13 mouse cellular contexts compared by ENCODE assay signal in genomic region chr9:79605722-79606121, GRCm38 (mm10).
DNase-seq lines count a peak whose midpoint lies in the region; ATAC-seq and TF ChIP-seq lines count a peak whose summit lies in the region.
"Had no signal": no experiment of that assay in that cellular context is flagged by ENCODE, and none has a peak within 500 bp of the region (broad histone marks: within the 10 kb centered on the region; RNA-seq: fewer than 3 reads in every experiment).

No protein-coding gene starts in this region.

- no peak overlapping the region for H3K4me3 ChIP-seq in lung, postnatal 0 days (ENCODE audit: low read depth, low read length)
- no peak overlapping the region for H3K4me3 ChIP-seq in forebrain, embryonic 10.5 days
- H3K4me3 ChIP-seq in hindbrain, embryonic 16.5 days (ENCODE audit: low read length) = no peak overlapping the region
- H3K4me3 ChIP-seq in neural tube, embryonic 15.5 days (replicated peaks) = no peak overlapping the region
- H3K4me3 ChIP-seq in intestine, embryonic 15.5 days (replicated peaks) = no peak overlapping the region
- H3K4me3 ChIP-seq: embryonic facial prominence, embryonic 12.5 days; heart, embryonic 10.5 days; limb, embryonic 12.5 days had no signal

- 19% methylated on average over 5 of the region's 5 CpGs for WGBS in lung, postnatal 0 days
- WGBS in forebrain, embryonic 10.5 days = 21% methylated on average over 5 of the region's 5 CpGs
- 26% methylated on average over 5 of the region's 5 CpGs for WGBS in hindbrain, embryonic 16.5 days
- 20% methylated on average over 5 of the region's 5 CpGs for WGBS in neural tube, embryonic 15.5 days
- 60% methylated on average over 5 of the region's 5 CpGs for WGBS in intestine, embryonic 15.5 days

- H3K27me3 ChIP-seq in lung, postnatal 0 days (replicated peaks; ENCODE audit: insufficient read depth, low read length) = no peaks in the 10 kb centered on the region
- H3K27me3 ChIP-seq in forebrain, embryonic 10.5 days (ENCODE audit: poor library complexity, severe bottlenecking) = peaks cover 81% of the 10 kb centered on the region
- H3K27me3 ChIP-seq in hindbrain, embryonic 16.5 days (replicated peaks; ENCODE audit: control insufficient read depth, insufficient read depth, low read length) = no peaks in the 10 kb centered on the region
- no peaks in the 10 kb centered on the region for H3K27me3 ChIP-seq in neural tube, embryonic 15.5 days (replicated peaks)
- no peaks in the 10 kb centered on the region for H3K27me3 ChIP-seq in intestine, embryonic 15.5 days (replicated peaks)
- H3K27me3 ChIP-seq: embryonic facial prominence, embryonic 12.5 days; limb, embryonic 12.5 days had no signal

- H3K4me2 ChIP-seq in lung, postnatal 0 days (replicated peaks; ENCODE audit: low read depth, low read length) = no peak overlapping the region
- no peak overlapping the region for H3K4me2 ChIP-seq in hindbrain, embryonic 16.5 days (ENCODE audit: low read length)
- H3K4me2 ChIP-seq in neural tube, embryonic 15.5 days = no peak overlapping the region
- H3K4me2 ChIP-seq in intestine, embryonic 15.5 days (replicated peaks) = no peak overlapping the region
- H3K4me2 ChIP-seq: embryonic facial prominence, embryonic 12.5 days; limb, embryonic 12.5 days had no signal

- H3K36me3 ChIP-seq in lung, postnatal 0 days (ENCODE audit: insufficient read depth, low read length) = no peaks in the 10 kb centered on the region
- no peaks in the 10 kb centered on the region for H3K36me3 ChIP-seq in forebrain, embryonic 10.5 days (replicated peaks)
- no peaks in the 10 kb centered on the region for H3K36me3 ChIP-seq in hindbrain, embryonic 16.5 days (ENCODE audit: control insufficient read depth, insufficient read depth, low read length)
- H3K36me3 ChIP-seq in neural tube, embryonic 15.5 days = no peaks in the 10 kb centered on the region
- H3K36me3 ChIP-seq in intestine, embryonic 15.5 days = no peaks in the 10 kb centered on the region
- H3K36me3 ChIP-seq: embryonic facial prominence, embryonic 12.5 days; heart, embryonic 10.5 days had no signal

- no peak for TF ChIP-seq EP300 in lung, postnatal 0 days (IDR thresholded peaks at IDR 0.05)

- TF ChIP-seq CTCF in lung, postnatal 0 days (IDR thresholded peaks at IDR 0.05) = no peak

- DNase-seq in lung, postnatal 0 days (ENCODE audit: low spot score) = peak; percentile 84
- DNase-seq in lung, postnatal 10 days = no peak
- DNase-seq in forebrain, embryonic 10.5 days (ENCODE audit: extremely low spot score, low spot score) = peak; percentile 29
- DNase-seq in ovary, postnatal 36 days (ENCODE audit: low spot score) = no peak
- no peak for DNase-seq in heart, adult 9 months (ENCODE audit: low spot score in 2 of 2)
- DNase-seq: adrenal gland, postnatal 10 days; cerebellum, adult 18-20 months had no signal

- H3K9ac ChIP-seq in lung, postnatal 0 days (replicated peaks; ENCODE audit: low read depth) = no peak overlapping the region
- no peak overlapping the region for H3K9ac ChIP-seq in hindbrain, embryonic 16.5 days (ENCODE audit: low read depth, low read length)
- H3K9ac ChIP-seq in neural tube, embryonic 15.5 days (replicated peaks) = no peak overlapping the region
- no peak overlapping the region for H3K9ac ChIP-seq in intestine, embryonic 15.5 days
- H3K9ac ChIP-seq: embryonic facial prominence, embryonic 12.5 days; limb, embryonic 12.5 days had no signal

- no peaks in the 10 kb centered on the region for H3K4me1 ChIP-seq in lung, postnatal 0 days (ENCODE audit: insufficient read depth, low read depth, low read length)
- peaks cover 26% of the 10 kb centered on the region for H3K4me1 ChIP-seq in forebrain, embryonic 10.5 days
- H3K4me1 ChIP-seq in hindbrain, embryonic 16.5 days (ENCODE audit: control insufficient read depth, insufficient read depth, low read depth, low read length) = peaks cover 4% of the 10 kb centered on the region; the same call in 1 of the 2 replicates
- H3K4me1 ChIP-seq in neural tube, embryonic 15.5 days = 0 out of 2 replicates have a peak, but pooled peaks cover 4% of the 10 kb centered on the region
- 0 out of 2 replicates have a peak, but pooled peaks cover 9% of the 10 kb centered on the region for H3K4me1 ChIP-seq in intestine, embryonic 15.5 days (replicated peaks)

- H3K27ac ChIP-seq in lung, postnatal 0 days (ENCODE audit: low read length) = no peak overlapping the region
- H3K27ac ChIP-seq in forebrain, embryonic 10.5 days = 0 out of 2 replicates have a peak overlapping the region, but pooled peaks have one; percentile 30
- H3K27ac ChIP-seq in hindbrain, embryonic 16.5 days (ENCODE audit: low read depth, low read length) = no peak overlapping the region
- H3K27ac ChIP-seq in neural tube, embryonic 15.5 days (replicated peaks) = no peak overlapping the region
- H3K27ac ChIP-seq in intestine, embryonic 15.5 days = no peak overlapping the region
- H3K27ac ChIP-seq: embryonic facial prominence, embryonic 12.5 days; heart, embryonic 10.5 days; limb, embryonic 12.5 days had no signal

- peak; percentile 78 for ATAC-seq in lung, postnatal 0 days
- peak; percentile 68 for ATAC-seq in hindbrain, embryonic 16.5 days
- peak; percentile 66 for ATAC-seq in neural tube, embryonic 15.5 days (ENCODE audit: low FRiP score)
- ATAC-seq in intestine, embryonic 15.5 days = no peak

- no peaks in the 10 kb centered on the region for H3K9me3 ChIP-seq in lung, postnatal 0 days (ENCODE audit: low read length)
- no peaks in the 10 kb centered on the region for H3K9me3 ChIP-seq in forebrain, embryonic 10.5 days
- H3K9me3 ChIP-seq in hindbrain, embryonic 16.5 days (ENCODE audit: control insufficient read depth, low read length) = no peaks in the 10 kb centered on the region
- H3K9me3 ChIP-seq in neural tube, embryonic 15.5 days (replicated peaks) = no peaks in the 10 kb centered on the region
- H3K9me3 ChIP-seq in intestine, embryonic 15.5 days = no peaks in the 10 kb centered on the region
- H3K9me3 ChIP-seq: embryonic facial prominence, embryonic 12.5 days; heart, embryonic 10.5 days; limb, embryonic 12.5 days had no signal

Comparison
In these comparisons a context has a peak if more than half of its experiments do, and no peak if none do; other contexts are left out.
1. DNase-seq: peak in lung, postnatal 0 days (single experiment) and forebrain, embryonic 10.5 days (single experiment); none in lung, postnatal 10 days (single experiment), ovary, postnatal 36 days (single experiment) and heart, adult 9 months (0 of 2).